Mouse (Mus musculus): ENCODE results near the gene Mafk.

Mafk gene

DNA sequence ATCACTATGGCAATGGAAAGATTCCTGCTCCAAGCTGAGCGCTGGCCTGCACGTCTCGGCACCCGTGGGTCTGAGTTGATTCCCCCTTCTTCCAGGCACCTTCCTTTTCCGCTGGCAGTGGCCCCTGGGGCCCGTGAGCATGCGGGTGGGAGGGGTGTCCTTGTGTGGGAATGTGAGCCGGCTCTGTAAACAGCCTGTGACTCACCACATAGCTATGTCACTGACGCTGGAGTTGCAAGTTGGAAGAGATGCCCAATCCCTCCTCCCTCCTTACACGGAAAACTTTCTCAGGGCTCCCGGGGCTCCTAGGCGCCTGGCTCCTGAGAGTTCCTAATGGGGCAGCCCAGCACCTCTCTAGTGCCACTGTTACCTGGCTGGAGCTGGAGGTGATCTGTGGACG, 5.6 kb downstream of the Mafk start:
- no peak for DNase-seq (ENCODE audit: low spot score)

GRCm38 (mm10) chr5:139797473-139798167, 6.3 kb downstream of the Mafk start:
- peak; percentile 65 for DNase-seq (ENCODE audit: low spot score)

- no peak for DNase-seq (ENCODE audit: low spot score)
Observed at GRCm38 (mm10) chr5:139798168-139798900, 7.0 kb downstream of the Mafk start.

- no peak for DNase-seq (ENCODE audit: low spot score)
Observed at GRCm38 (mm10) chr5:139799041-139799440, 7.7 kb downstream of the Mafk start.

DNA sequence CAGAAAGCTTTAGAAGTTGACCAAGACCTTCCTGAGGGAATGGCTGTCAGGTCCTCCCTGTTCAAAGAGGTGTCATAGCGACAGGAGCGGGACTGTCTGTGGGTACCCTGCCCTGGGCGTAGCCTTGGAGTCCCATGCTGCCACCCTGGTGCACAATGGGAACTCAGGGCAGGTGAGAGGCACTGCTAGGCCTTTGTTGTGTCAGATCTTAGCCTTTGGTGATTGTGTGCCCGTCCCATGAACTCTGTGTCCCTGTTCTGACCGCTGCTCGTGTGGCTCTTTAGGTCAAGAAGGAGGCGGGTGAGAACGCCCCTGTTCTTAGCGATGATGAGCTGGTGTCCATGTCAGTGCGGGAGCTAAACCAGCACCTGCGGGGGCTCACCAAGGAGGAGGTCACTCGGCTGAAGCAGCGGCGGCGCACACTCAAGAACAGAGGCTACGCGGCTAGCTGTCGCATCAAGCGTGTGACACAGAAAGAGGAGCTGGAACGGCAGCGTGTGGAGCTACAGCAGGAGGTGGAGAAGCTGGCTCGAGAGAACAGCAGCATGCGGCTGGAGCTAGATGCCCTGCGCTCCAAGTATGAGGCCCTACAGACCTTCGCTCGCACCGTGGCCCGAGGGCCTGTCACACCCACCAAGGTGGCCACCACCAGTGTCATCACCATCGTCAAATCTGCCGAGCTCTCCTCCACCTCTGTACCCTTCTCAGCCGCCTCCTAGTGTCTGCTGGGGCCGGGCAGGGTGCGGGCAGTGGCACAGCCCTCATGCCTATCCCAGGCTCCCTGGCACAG, 8.7 kb downstream of the Mafk start:
- no peak for DNase-seq (ENCODE audit: low spot score)

DNA sequence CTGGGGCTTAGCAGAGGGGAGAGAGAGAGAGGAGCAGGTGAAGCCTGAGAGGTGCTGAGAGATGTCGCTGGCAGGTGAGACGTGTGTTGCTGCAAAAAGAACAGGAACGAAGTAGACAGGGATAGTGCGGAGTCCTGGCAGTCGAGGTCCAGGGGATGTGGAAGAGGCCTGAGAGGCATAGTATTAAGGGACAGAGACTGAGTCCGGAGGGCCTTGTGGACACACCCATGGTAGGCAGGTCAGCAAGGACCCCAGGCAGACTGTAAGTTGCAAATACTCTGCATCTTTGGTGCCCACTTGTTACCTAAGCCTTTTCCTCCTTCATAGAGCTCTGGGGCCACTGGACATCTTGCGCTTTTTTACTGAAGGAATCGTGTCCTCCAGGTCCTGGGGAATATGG, 9.9 kb downstream of the Mafk start:
- no peak for DNase-seq (ENCODE audit: low spot score)

DNA sequence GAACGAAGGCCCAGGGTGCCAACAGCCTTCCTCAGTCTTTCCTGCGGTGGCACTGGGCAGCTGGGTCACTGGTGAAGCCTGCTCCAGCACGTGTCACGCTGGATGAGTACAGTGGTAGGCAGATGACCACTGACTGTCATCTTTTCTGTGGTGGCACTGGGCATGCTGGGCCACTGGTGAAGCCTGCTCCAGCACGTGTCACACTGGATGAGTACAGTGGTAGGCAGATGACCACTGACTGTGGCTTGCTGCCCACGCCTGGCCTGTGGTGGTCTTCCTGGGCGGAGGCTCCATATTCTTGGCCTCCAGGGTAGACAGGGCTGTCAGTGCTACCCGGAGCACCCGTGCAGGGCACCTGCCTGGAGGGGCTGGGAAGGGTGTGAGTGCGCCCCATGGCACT, 10.6 kb downstream of the Mafk start:
- DNase-seq (ENCODE audit: low spot score): no peak

GRCm38 (mm10) chr5:139803165-139803564, 11.9 kb downstream of the Mafk start:
- DNase-seq (ENCODE audit: low spot score): no peak

DNA sequence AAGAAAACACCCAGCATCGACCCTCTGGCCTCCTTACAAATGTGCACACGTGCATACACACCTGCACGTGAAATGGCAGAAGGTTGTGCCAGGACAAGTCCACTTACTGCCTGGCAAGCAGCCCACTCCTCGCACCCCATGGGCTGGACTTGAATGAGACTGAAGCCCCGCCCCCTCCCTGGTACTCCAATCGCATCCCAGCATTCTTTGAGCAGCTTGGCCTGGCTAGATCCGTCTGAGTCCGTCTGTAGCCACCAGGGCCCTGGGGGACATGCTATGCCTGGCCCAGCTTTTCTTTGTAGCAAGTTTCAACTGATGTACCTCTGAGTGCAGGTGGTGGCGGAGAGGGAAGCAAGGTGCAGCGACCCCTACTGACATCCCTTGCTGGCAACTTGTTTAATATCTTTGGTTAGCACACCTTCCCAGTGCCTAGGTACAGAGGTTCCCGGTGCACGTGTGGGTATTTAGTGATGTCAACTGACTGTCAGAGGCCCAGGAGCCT, 12.3 kb downstream of the Mafk start:
- DNase-seq (ENCODE audit: low spot score): no peak

DNA sequence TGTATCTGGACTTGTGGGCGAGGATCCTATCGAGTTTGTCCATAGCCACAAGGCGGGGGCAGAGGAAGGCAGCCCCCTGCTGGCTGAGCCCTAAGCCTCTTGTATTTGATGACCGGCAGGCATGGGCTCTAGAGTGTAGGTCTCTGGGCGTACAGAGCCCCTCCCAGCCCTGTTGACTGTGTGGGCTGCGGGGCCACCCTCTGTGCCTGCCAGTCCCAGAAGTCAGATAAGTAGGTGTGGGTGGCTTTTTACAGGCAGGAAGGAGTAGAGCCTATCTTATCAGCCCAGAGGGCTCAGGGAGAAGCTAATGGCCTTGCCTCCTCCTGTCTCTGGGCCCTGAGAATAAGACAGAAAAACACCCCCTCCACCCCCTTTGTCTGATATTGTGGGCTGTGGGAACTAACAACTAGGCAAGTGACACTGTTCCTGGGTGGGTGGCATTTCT, 12.8 kb downstream of the Mafk start:
- no peak for DNase-seq (ENCODE audit: low spot score)

- no peak for DNase-seq (ENCODE audit: low spot score)
Observed at GRCm38 (mm10) chr5:139804573-139805111, 13.3 kb downstream of the Mafk start.

DNA sequence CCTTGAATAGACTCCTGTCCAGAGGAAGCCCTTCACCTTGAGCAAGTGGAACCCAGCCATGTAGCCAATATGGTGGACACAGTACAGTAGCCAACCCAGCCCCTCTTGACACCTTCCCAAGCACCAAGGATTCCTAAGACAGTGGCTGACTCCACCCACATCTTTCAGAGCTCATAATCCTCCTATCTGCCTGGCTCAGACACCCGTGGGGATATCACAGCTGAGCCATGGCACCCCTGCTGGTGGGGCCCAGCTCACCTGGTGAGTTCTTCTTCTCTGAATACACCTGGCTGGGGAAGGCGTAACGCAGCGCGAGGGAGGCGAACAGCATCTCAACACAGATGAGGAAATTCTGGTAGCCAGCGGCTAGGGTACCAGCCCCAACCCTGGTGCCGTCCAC, 14.6 kb downstream of the Mafk start:
- no peak for DNase-seq (ENCODE audit: low spot score)

DNA sequence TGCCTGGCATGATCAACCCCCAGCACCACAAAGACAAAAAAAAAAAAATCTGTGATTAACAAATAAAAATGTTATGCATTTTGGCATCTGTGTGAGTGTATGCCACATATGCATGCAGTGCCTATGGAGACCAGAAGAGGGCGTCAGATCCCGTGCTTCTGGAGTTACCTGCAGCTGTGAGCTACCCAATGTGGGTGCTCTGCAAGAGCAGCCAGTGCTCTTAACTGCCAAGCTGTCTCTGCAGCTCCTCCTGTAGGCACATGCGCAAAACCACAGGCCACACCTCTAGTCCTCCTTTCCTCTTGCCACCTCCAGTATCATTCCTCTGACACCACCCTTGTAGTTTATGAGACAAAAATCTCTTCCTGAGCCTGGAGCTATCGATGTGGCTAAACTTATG, 18.1 kb downstream of the Mafk start:
- no peak for DNase-seq (ENCODE audit: low spot score)

DNA sequence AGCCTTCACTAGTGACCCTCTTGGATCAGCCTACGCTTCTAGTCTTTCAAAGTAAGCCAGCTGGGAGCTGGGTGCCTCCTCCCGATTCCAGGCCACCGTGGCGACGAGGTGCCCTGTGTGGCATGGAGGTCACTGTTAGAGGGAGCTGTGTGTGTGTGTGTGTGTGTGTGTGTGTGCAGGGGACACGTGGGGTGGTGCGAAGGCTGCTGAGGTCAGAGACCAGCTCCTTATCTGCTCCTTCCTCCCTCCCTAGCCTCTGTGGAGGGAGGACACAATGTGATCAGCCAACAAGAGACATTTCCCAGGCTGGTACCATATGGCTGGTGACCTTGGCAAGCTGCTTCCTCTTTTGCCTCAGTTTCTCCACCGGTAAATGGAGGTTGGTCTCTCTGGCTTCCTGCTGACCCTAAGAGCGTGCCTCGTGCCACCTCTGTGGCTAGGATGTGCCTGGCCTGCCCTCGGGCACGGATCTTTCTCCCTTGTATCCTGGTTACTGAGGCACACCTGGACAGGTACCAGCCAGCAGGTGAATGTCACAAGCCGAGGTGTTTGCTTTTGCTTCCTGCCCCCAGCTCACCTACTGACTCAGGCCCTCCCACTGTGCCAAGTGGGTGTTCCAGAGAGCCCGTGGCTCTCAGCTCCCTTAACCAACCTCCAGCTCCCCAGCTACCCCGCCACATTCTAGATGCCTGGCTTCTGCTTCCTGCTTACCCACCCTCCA, 20.5 kb downstream of the Mafk start:
- DNase-seq (ENCODE audit: low spot score): no peak

DNA sequence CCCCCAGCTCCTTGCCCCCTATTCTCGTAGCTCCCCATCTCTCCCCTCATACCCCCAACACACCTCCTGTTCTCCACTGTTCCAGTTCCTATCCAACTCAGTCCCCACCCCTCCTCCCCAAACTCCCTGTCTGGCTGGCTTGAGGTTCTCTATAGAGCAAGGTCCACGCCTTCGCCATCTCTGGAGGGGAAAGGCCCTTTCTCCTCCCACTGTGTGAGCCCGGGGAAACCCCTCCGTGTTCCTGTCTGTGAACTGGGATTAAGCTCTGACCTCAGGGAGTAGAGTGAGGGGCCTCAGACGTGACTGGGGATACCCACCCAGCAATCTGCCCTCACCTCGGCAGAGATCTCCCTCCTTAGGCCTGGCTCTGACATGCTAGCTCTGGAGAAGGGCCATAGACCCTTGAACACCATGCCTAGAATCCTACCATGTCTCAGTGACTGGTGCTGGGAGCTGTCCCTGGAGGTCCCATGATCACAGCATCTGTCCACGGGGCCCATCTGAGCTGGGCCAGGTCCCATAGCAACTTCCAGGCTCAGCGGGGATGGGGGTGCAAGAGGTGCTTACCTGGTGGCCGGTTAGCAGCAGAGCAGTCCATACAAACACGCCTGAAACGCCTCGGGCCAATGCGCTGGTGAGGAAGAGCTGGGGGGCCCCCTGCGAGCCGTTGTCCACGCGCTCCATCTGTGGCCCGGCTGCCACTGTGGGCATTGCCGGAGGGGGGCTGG, 21.2 kb downstream of the Mafk start:
- no peak for DNase-seq (ENCODE audit: low spot score)

DNA sequence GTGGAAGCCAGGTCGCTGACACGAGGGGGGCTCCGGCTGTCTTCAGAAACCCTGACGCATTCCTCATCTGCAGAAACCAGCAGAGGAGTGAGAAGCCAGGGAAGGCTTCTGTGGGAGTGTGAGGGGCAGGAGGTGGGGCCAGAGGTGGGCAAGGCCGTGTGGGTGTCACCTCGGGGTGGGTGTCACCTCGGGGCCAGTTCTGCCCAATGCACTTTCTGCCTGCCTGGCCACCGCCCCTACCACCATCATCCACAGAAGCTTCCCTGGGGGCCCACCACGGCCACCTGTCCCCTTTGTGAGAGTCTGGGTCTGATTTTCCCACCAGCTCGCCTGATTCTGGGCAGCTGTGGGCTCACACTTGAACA, 21.8 kb downstream of the Mafk start:
- DNase-seq (ENCODE audit: low spot score): no peak

DNA sequence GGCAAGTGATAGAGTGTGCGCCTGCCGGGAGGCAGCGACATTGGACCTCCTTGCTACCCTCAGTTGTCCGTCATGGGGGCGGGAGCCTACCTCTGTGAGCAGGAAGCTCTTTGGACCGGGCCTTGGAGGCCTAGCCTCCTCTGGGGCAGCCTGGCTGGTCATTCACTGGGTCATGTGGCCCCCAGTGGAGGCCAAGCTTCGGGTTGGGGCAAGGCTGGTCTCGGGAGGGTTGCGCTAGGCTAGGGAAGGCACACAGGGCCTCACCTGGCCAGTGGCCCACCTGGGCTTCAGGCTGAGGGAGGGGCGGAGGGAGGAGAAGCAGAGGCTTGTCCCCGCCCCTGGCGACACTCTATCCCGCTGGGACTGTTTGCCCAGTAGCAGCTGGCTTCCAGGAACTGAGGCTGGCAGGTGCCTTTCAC, 22.7 kb downstream of the Mafk start:
- no peak for DNase-seq (ENCODE audit: low spot score)

DNA sequence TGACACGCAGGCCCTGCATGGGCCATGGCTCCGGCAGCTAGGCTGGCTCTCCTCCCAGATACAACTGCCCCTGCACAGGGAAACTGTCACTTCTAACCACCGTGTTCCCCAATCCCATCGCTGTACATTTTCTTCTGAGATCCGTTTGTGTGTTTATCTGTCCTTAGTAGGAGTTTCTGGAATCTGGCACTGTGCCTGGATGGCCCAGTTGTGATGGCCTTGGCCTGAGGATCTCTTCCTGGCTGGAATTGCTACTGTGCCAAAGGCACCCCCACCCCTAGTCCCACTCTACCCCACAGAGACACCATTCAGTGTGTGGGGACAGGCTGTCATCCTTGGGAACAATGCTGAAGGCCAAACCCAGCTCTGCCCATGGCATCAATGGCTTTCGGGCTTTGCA, 24.7 kb downstream of the Mafk start:
- no peak for DNase-seq (ENCODE audit: low spot score)

DNA sequence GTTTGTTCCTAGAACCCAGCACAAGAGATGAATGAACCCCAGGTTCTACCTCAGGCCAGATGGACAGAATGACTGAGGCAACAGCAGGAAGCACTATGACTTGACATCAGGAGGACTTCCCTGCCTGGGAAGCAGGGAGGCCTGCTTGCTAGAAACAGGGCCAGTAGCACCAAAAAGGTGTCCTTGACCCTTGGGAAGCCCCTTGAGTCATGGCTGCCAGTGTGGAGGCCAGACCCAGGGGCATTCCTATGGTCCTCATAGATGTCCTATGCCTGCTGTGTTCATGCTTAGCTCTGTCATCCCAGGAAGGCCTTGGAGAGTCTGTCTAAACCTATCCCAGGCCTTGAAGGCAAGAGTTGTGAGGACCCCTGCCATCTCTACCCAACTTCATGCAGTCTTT, 25.1 kb downstream of the Mafk start:
- no peak for DNase-seq (ENCODE audit: low spot score)

GRCm38 (mm10) chr5:139817292-139817691, 26.0 kb downstream of the Mafk start:
- no peak for DNase-seq (ENCODE audit: low spot score)

- no peak for DNase-seq (ENCODE audit: low spot score)
Observed at GRCm38 (mm10) chr5:139818056-139818455, 26.7 kb downstream of the Mafk start.

All from layer of hippocampus, adult 9-10 months (tissue).